Mouse (Mus musculus): Measurements from ENCODE around the gene Map4. TPM values are rescaled to one million over a fixed set of nuclear protein-coding genes. Genes with fewer than 3 reads are reported as not detected.
A peak's percentile ranks its signal among the peaks of the same experiment; 100 is the strongest.
"Not testable (repeated sequence)": the region's sequence is repeated elsewhere in the genome, so short reads cannot be mapped to it uniquely, and the experiment has no call there.

Map4 gene
- polyA plus RNA-seq, 1 experiment from 2014 or later: 117 TPM

- peak overlapping the region; percentile 46; the same call in 1 of the 2 replicates for H3K27ac ChIP-seq (replicated peaks)
- no peaks in the 10 kb centered on the region for H3K36me3 ChIP-seq
- no peak overlapping the region for H3K4me3 ChIP-seq
- 61% methylated on average over 4 of the region's 4 CpGs for WGBS
- H3K9me3 ChIP-seq: no peaks in the 10 kb centered on the region
- no peaks in the 10 kb centered on the region for H3K27me3 ChIP-seq
- peaks cover 12% of the 10 kb centered on the region for H3K4me1 ChIP-seq
- ATAC-seq (replicated peaks): no peak
- H3K4me2 ChIP-seq (replicated peaks): no peak overlapping the region
- no peak overlapping the region for H3K9ac ChIP-seq (replicated peaks)
Measured at GRCm38 (mm10) chr9:109968351-109969116, 37.3 kb downstream of the Map4 start.

GRCm38 (mm10) chr9:109969181-109969580 is 37.9 kb downstream of the Map4 start:
- Histone ChIP-seq H3K4me1 (peaks cover 12% of the 10 kb centered on the region), H3K9ac (replicated peaks) (no peak overlapping the region), H3K27me3 (no peaks in the 10 kb centered on the region), H3K9me3 (no peaks in the 10 kb centered on the region), H3K36me3 (no peaks in the 10 kb centered on the region), H3K4me3 (no peak overlapping the region), H3K27ac (replicated peaks) (peak overlapping the region; percentile 46; the same call in 1 of the 2 replicates), H3K4me2 (replicated peaks) (no peak overlapping the region)
- no peak for ATAC-seq (replicated peaks)
- WGBS: 54% methylated on average over 3 of the region's 3 CpGs

GRCm38 (mm10) chr9:109969792-109970336 is 38.6 kb downstream of the Map4 start:
- 83% methylated on average over 4 of the region's 4 CpGs for WGBS
- no peaks in the 10 kb centered on the region for H3K36me3 ChIP-seq
- H3K4me3 ChIP-seq: no peak overlapping the region
- no peaks in the 10 kb centered on the region for H3K9me3 ChIP-seq
- H3K4me2 ChIP-seq (replicated peaks): no peak overlapping the region
- ATAC-seq (replicated peaks): no peak
- H3K4me1 ChIP-seq: peaks cover 12% of the 10 kb centered on the region
- H3K27ac ChIP-seq (replicated peaks): peak overlapping the region; percentile 46; the same call in 1 of the 2 replicates
- no peak overlapping the region for H3K9ac ChIP-seq (replicated peaks)
- no peaks in the 10 kb centered on the region for H3K27me3 ChIP-seq

GRCm38 (mm10) chr9:109971711-109972110 is 40.5 kb downstream of the Map4 start:
- not testable (repeated sequence) for ATAC-seq (replicated peaks); H3K27me3 ChIP-seq; H3K4me2 ChIP-seq (replicated peaks); H3K36me3 ChIP-seq; H3K27ac ChIP-seq (replicated peaks); H3K4me3 ChIP-seq; H3K9ac ChIP-seq (replicated peaks); H3K9me3 ChIP-seq
- WGBS: 92% methylated on average over 5 of the region's 5 CpGs
- peaks cover 12% of the 10 kb centered on the region for H3K4me1 ChIP-seq

DNA sequence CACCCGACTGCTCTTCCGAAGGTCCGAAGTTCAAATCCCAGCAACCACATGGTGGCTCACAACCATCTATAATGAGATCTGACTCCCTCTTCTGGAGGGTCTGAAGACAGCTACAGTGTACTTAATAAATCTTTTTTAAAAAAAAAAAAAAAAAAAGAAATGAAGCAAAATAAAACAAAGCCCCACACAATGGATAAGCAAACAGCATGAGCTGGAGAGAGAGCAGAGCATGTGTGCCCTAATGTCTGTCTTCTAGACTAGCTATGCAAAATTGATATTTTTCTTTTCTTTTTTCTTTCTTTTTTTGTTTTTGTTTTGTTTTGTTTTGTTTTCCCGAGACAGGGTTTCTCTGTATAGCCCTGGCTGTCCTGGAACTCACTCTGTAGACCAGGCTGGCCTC is 49.0 kb downstream of the Map4 start:
- H3K9ac ChIP-seq (replicated peaks); H3K27ac ChIP-seq (replicated peaks); H3K27me3 ChIP-seq; H3K36me3 ChIP-seq; H3K4me2 ChIP-seq (replicated peaks); H3K9me3 ChIP-seq; ATAC-seq (replicated peaks); H3K4me3 ChIP-seq; H3K4me1 ChIP-seq: not testable (repeated sequence)
- 97% methylated on average over 4 of the region's 4 CpGs for WGBS

DNA sequence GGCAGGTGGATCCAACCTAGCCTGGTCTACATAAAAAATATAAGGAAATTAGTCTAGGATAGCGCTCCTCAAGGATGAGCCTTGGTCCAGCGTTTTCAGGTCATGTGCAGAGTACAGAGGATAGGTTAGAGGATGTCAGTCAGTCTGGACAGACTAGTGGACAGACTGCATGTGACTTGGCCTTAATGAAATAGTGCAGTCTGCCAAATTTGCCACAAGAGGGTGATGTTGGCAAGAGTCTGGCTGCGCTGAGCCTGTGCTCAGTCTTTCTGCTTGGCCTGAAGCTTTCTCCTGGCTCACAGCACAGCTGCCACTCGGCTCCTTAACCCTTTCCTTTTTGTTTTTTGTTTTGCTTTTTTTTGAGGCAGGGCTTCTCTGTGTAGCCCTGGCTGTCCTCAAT is 54.2 kb downstream of the Map4 start:
- WGBS: 19% methylated on average over 4 of the region's 4 CpGs
- peak; percentile 88 for ATAC-seq (replicated peaks)
- H3K4me3 ChIP-seq: no peak overlapping the region
- no peak overlapping the region for H3K4me2 ChIP-seq (replicated peaks)
- no peaks in the 10 kb centered on the region for H3K9me3 ChIP-seq
- no peaks in the 10 kb centered on the region for H3K36me3 ChIP-seq
- peaks cover 8% of the 10 kb centered on the region; the same call in 1 of the 2 replicates for H3K4me1 ChIP-seq
- no peak overlapping the region for H3K9ac ChIP-seq (replicated peaks)
- H3K27ac ChIP-seq (replicated peaks): no peak overlapping the region; the same call in 1 of the 2 replicates
- H3K27me3 ChIP-seq: no peaks in the 10 kb centered on the region

DNA sequence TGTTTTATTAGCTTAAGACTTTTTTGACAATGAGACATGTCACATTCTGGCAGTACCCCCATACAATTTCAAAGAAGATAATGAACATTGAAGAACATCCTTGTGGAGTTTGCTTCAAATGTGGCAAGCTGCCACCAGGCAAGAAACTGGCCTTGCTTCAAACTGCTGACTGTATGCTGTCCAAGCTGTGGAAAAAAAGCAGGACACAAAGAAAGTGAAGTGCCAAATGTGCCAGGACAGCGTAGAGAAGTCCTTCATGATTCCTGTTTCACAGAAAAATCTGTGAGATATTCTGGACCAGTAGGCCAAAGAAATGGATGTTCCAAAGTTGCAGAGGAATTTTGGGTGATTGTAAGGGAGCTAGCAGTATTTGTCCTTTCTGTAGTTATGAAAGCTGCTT is 57.8 kb downstream of the Map4 start:
- 56% methylated on average over 1 of the region's 1 CpGs for WGBS

DNA sequence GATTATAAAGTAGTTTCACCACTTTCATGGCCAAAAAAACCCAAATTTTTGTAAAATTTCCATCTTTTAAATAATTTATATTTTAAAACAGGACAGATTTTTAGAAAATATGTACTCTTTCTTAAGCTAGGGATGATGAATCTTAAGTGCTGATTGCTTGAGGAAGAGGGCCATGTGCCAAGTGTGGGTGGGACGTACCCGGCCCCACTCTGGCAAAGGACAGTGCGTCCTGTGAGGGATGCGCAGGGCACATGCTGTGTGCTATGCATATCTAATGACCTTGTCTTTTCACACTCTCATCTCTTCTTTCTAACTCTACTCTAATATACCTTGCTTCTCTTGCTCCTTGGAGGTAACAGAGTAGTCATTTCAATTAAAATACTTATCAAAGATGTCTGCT is 66.2 kb downstream of the Map4 start:
- Histone ChIP-seq H3K4me3 (no peak overlapping the region), H3K9ac (replicated peaks) (no peak overlapping the region), H3K4me2 (replicated peaks) (no peak overlapping the region), H3K9me3 (no peaks in the 10 kb centered on the region), H3K36me3 (no peaks in the 10 kb centered on the region), H3K4me1 (peaks cover 9% of the 10 kb centered on the region), H3K27ac (replicated peaks) (no peak overlapping the region), H3K27me3 (no peaks in the 10 kb centered on the region)
- ATAC-seq (replicated peaks): no peak
- WGBS: 54% methylated on average over 4 of the region's 4 CpGs

More for the DNA sequence above, 57.8 kb downstream of the Map4 start:
- Histone ChIP-seq H3K27ac (replicated peaks) (no peak overlapping the region), H3K9ac (replicated peaks) (no peak overlapping the region), H3K9me3 (no peaks in the 10 kb centered on the region), H3K4me1 (peaks cover 8% of the 10 kb centered on the region; the same call in 1 of the 2 replicates), H3K27me3 (no peaks in the 10 kb centered on the region), H3K36me3 (no peaks in the 10 kb centered on the region), H3K4me2 (replicated peaks) (no peak overlapping the region), H3K4me3 (no peak overlapping the region)
- ATAC-seq (replicated peaks): no peak

DNA sequence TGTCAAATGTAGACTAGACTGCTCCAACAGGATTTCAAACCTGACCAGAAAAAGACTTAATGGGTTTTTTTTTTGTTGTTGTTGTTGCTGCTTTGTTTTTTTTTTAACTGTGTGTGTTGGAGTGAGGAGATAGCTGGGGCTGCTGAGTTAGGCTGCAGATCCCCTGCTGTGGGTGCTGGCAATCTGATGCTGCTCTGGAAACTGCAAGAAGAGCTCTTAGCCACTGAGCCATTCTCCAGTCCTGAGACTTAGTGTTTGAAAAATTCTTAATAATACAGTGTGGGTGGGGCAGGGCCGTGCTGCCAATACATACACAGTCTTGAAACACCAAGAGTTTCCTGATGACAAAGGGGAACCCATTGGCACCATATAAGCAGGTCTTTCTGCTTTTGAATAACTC is 70.7 kb downstream of the Map4 start:
- Histone ChIP-seq H3K4me1 (peaks cover 16% of the 10 kb centered on the region), H3K27me3 (no peaks in the 10 kb centered on the region), H3K9ac (replicated peaks) (no peak overlapping the region), H3K27ac (replicated peaks) (peak overlapping the region; percentile 67), H3K4me3 (no peak overlapping the region), H3K36me3 (no peaks in the 10 kb centered on the region), H3K9me3 (no peaks in the 10 kb centered on the region), H3K4me2 (replicated peaks) (no peak overlapping the region)
- WGBS: 19% methylated on average over 1 of the region's 1 CpGs
- ATAC-seq (replicated peaks): no peak

DNA sequence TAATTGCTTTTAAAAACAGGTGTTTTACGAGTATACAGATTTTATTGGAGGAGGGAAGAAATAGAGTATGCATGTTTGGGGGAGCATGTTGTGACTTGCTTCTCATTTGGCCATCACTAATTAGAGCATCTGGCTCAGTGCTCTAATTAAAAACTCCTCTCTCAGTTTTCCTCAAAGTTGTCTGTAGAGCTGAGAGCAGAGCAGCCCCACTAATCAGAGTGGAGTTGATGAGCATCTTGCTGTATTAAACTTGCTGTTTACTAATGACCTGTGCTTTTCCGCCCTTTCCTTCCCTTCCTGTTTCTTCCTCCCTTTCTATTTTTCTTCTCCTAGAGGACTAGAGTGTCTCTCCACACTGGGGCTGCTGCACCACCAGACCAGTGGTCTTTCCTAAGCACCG is 71.2 kb downstream of the Map4 start:
- ATAC-seq (replicated peaks): 0 out of 2 replicates have a peak, but pooled peaks have one; percentile 48
- Histone ChIP-seq H3K27me3 (no peaks in the 10 kb centered on the region), H3K4me2 (replicated peaks) (no peak overlapping the region), H3K9me3 (no peaks in the 10 kb centered on the region), H3K36me3 (no peaks in the 10 kb centered on the region), H3K9ac (replicated peaks) (no peak overlapping the region), H3K4me1 (peaks cover 16% of the 10 kb centered on the region), H3K27ac (replicated peaks) (peak overlapping the region; percentile 67), H3K4me3 (no peak overlapping the region)
- WGBS: 39% methylated on average over 3 of the region's 3 CpGs

DNA sequence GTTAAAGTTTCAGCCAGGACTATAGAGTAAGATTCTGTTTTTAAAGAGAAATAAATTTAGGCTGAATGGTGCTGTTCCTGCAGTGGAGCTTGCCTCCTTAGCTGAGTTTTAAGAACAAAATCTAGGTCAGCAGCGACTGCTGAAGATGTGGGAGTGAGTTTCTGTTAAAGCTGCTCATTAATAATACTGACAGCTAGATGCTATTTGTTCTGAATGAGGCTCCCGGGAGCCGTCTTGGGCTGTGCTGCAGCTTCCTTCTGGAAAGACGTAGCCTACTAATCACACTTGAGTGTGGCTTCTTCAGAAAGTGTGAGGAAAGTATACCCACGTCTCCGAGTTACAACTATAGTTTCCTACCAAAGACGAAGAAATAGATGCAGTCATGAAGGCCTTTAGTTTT is 88.0 kb downstream of the Map4 start:
- Histone ChIP-seq H3K4me3 (no peak overlapping the region), H3K36me3 (no peaks in the 10 kb centered on the region), H3K27me3 (no peaks in the 10 kb centered on the region), H3K27ac (replicated peaks) (no peak overlapping the region), H3K4me2 (replicated peaks) (no peak overlapping the region), H3K9me3 (no peaks in the 10 kb centered on the region), H3K9ac (replicated peaks) (no peak overlapping the region), H3K4me1 (no peaks in the 10 kb centered on the region)
- no peak for ATAC-seq (replicated peaks)
- WGBS: 52% methylated on average over 7 of the region's 7 CpGs

- H3K9ac ChIP-seq (replicated peaks): no peak overlapping the region
- no peaks in the 10 kb centered on the region for H3K4me1 ChIP-seq
- no peaks in the 10 kb centered on the region for H3K9me3 ChIP-seq
- no peak for ATAC-seq (replicated peaks)
- 58% methylated on average over 5 of the region's 5 CpGs for WGBS
- no peaks in the 10 kb centered on the region for H3K36me3 ChIP-seq
- no peak overlapping the region for H3K4me3 ChIP-seq
- no peak overlapping the region for H3K4me2 ChIP-seq (replicated peaks)
- no peaks in the 10 kb centered on the region for H3K27me3 ChIP-seq
- no peak overlapping the region for H3K27ac ChIP-seq (replicated peaks)
Measured at GRCm38 (mm10) chr9:110020405-110020804, 89.1 kb downstream of the Map4 start.
